Mouse (Mus musculus) cerebellum, adult 2 months (tissue): Measurements from ENCODE around the gene Lrrc63.

Experiments
- CTCF ChIP-seq: fragments of 200-500 bp; IDR thresholded peaks from 2 replicates; pipeline ENCODE4 v1.5.1; 2011; ENCODE audit warnings: low read depth, mild to moderate bottlenecking, control low read depth, low read length, moderate library complexity, borderline replicate concordance; ENCODE audit not compliant: insufficient read depth
- POLR2A ChIP-seq: fragments of 200-500 bp; IDR thresholded peaks from 2 replicates; pipeline ENCODE4 v1.6.1; 2011; ENCODE audit warnings: low read length, control low read depth, borderline replicate concordance; ENCODE audit not compliant: insufficient read depth

- no peak for TF ChIP-seq POLR2A
- TF ChIP-seq CTCF = no peak
Measured at GRCm38 (mm10) chr14:75052451-75052850, 78.2 kb downstream of the Lrrc63 start.
